ENCODE assay signal across 15 mouse cellular contexts in the genomic region with DNA sequence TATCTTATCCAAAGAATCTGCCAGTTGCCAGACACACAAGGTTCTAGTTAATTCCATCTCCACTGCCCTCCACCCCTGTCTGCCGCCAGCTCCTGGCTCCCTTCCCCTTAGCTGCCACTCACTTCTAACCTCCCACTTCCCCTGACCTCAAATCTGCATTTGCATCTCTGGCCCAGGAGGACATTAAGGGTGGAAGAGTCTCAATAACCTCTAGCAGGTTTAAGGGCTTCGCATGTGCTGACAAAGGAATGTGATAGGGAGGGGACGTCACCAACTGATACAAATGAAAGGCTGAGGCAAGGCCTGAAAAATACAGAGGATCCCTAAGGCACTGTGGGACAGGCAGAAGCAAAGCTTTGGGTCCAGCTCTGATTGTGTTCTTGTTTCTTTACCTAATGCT.
"Had no signal": no experiment of that assay in that cellular context is flagged by ENCODE, and none has a peak within 500 bp of the region (broad histone marks: within the 10 kb centered on the region; RNA-seq: fewer than 3 reads in every experiment).

No protein-coding gene starts in this region.

- H3K36me3 ChIP-seq: kidney, embryonic 15.5 days; limb, embryonic 13.5 days; neural tube, embryonic 12.5 days had no signal

- H3K9me3 ChIP-seq: kidney, embryonic 15.5 days; limb, embryonic 13.5 days; megakaryocyte, embryonic 14.5 days; neural tube, embryonic 12.5 days had no signal

- DNase-seq: kidney, adult 2 months; kidney, postnatal 14 days; layer of hippocampus, postnatal 36 days; left cerebral cortex, postnatal 4 days; lung, embryonic 14.5 days; lung, postnatal 10 days; lung, postnatal 4 days; midbrain, embryonic 14.5 days; spleen, adult 18-20 months; thymus, adult 18-20 months; thymus, postnatal 25 days had no signal

- H3K27me3 ChIP-seq: kidney, embryonic 15.5 days; limb, embryonic 13.5 days; neural tube, embryonic 12.5 days had no signal

- H3K4me2 ChIP-seq: kidney, embryonic 15.5 days; limb, embryonic 13.5 days; lung, embryonic 14.5 days; neural tube, embryonic 12.5 days had no signal

- H3K4me3 ChIP-seq: kidney, embryonic 15.5 days; limb, embryonic 13.5 days; megakaryocyte, embryonic 14.5 days; neural tube, embryonic 12.5 days had no signal

- H3K27ac ChIP-seq: kidney, embryonic 15.5 days; limb, embryonic 13.5 days; neural tube, embryonic 12.5 days had no signal

- H3K4me1 ChIP-seq: limb, embryonic 13.5 days; megakaryocyte, embryonic 14.5 days; neural tube, embryonic 12.5 days had no signal

- H3K9ac ChIP-seq: kidney, embryonic 15.5 days; limb, embryonic 13.5 days; lung, embryonic 14.5 days; neural tube, embryonic 12.5 days had no signal
